Mouse (Mus musculus) gastrocnemius, adult 18-20 months (tissue): ENCODE results near the gene Ypel1. TPM values are rescaled to one million over a fixed set of nuclear protein-coding genes. Genes with fewer than 3 reads are reported as not detected.

Experiments
- microRNA-seq: library from miRNA; unstranded; fragments of <30 nt; microRNA quantifications from one replicate; pipeline ENCODE4 v1.2.0, GENCODE M21; 2021
- total RNA-seq, 2 experiments: library from RNA; stranded (reverse); gene quantifications; 2 replicates each; pipeline ENCODE4 v1.2.3; 2021

The Ypel1 gene
- total RNA-seq, 2 experiments from 2014 or later, result 0.36 to 1.1 TPM

Small RNA genes lying within 50 kb of the gene (microRNA-seq; reads per million reads assigned to microRNA genes)
- gene Mir130b (16.0 reads per million, percentile 31 among the genes with 10 or more reads in this experiment), gene Mir301b (not detected)

Other genes with a start within 250 kb of the Ypel1 start
- gene Spag6l, start 240.2 kb upstream of the Ypel1 start, total RNA-seq, result not detected
- not detected for gene Igll1, start 205.7 kb upstream of the Ypel1 start, total RNA-seq
- gene Top3b, start 199.0 kb upstream of the Ypel1 start, total RNA-seq, result 10 to 100 TPM; 17.9 to 20.5 TPM
- not detected for gene Vpreb1, start 198.9 kb upstream of the Ypel1 start, total RNA-seq
- 10 to 100 TPM in 1 of 2 experiments, 1 to 10 TPM in 1; 9.3 to 13.4 TPM for gene Ppm1f, start 173.2 kb upstream of the Ypel1 start, total RNA-seq
- gene Mapk1, start 86.3 kb upstream of the Ypel1 start, total RNA-seq, result 100 to 1,000 TPM in 1 of 2 experiments, 10 to 100 TPM in 1; 94.3 to 102 TPM
- gene Ppil2, start 41.6 kb downstream of the Ypel1 start, total RNA-seq, result 10 to 100 TPM; 22.9 to 30.8 TPM
- not detected for gene 2610318N02Rik, start 55.5 kb downstream of the Ypel1 start, total RNA-seq
- 1 to 10 TPM; 4.7 to 5.9 TPM for gene Sdf2l1, start 62.7 kb downstream of the Ypel1 start, total RNA-seq
- under 1 TPM in 1 of 2 experiments, not detected in 1; 0.17 TPM for gene Ydjc, start 74.9 kb downstream of the Ypel1 start, total RNA-seq
- gene Ccdc116, start 77.5 kb downstream of the Ypel1 start, total RNA-seq, result under 1 TPM in 1 of 2 experiments, not detected in 1; 0.09 TPM
- gene Ube2l3, start 133.0 kb downstream of the Ypel1 start, total RNA-seq, result 100 to 1,000 TPM; 146 to 149 TPM
- under 1 TPM; 0.05 to 0.07 TPM for gene Rimbp3, start 138.9 kb downstream of the Ypel1 start, total RNA-seq
- gene Hic2, start 163.9 kb downstream of the Ypel1 start, total RNA-seq, result 1 to 10 TPM; 1.4 to 1.7 TPM
- 1 to 10 TPM in 1 of 2 experiments, under 1 TPM in 1; 0.97 to 1.9 TPM for gene Tmem191c, start 206.4 kb downstream of the Ypel1 start, total RNA-seq